Mouse (Mus musculus) neural tube, embryonic 11.5 days (tissue): Measurements from ENCODE around the gene Ttc28. TPM values are rescaled to one million over a fixed set of nuclear protein-coding genes. Genes with fewer than 3 reads are reported as not detected.
A peak's percentile ranks its signal among the peaks of the same experiment; 100 is the strongest.
"Not testable (repeated sequence)": the region's sequence is repeated elsewhere in the genome, so short reads cannot be mapped to it uniquely, and the experiment has no call there.

Source experiments
- ATAC-seq: fragments of 200-750 bp; cut with Nextera tagmentation; 2 replicates; pipeline ENCODE4 v1.8.0; 2017; ENCODE audit warnings: moderate number of reproducible peaks, mild to moderate bottlenecking, moderate TSS enrichment, moderate library complexity; ENCODE audit not compliant: insufficient read depth, low FRiP score, low TSS enrichment
- DNase-seq: peaks from one replicate; pipeline ENCODE4 v3.0.0-alpha.2; 2015; ENCODE audit warnings: low spot score
- H3K27ac ChIP-seq: fragments of 300-500 bp; sonication (generic); 2 replicates; pipeline ENCODE4 v1.5.1; 2014; ENCODE audit warnings: low read depth, mild to moderate bottlenecking, low read length
- H3K27me3 ChIP-seq: fragments of 300-500 bp; sonication (generic); 2 replicates; pipeline ENCODE4 v1.6.1; 2014; ENCODE audit warnings: mild to moderate bottlenecking, low read length, mixed read lengths; ENCODE audit not compliant: control insufficient read depth, insufficient read depth
- H3K36me3 ChIP-seq: fragments of 300-500 bp; sonication (generic); 2 replicates; pipeline ENCODE4 v1.6.1; 2014; ENCODE audit warnings: mild to moderate bottlenecking, low read length, moderate library complexity, mixed read lengths; ENCODE audit not compliant: control insufficient read depth, insufficient read depth
- H3K4me1 ChIP-seq: fragments of 300-500 bp; sonication (generic); 2 replicates; pipeline ENCODE4 v1.6.1; 2014; ENCODE audit warnings: low read length, mixed read lengths; ENCODE audit not compliant: control insufficient read depth, insufficient read depth
- H3K4me2 ChIP-seq: fragments of 300-500 bp; sonication (generic); 2 replicates; pipeline ENCODE4 v1.6.1; 2014; ENCODE audit warnings: low read depth, mild to moderate bottlenecking, moderate library complexity
- H3K4me3 ChIP-seq: fragments of 300-500 bp; sonication (generic); 2 replicates; pipeline ENCODE4 v1.5.1; 2014; ENCODE audit warnings: low read depth, low read length
- H3K9ac ChIP-seq: fragments of 300-500 bp; sonication (generic); 2 replicates; pipeline ENCODE4 v1.6.1; 2014; ENCODE audit warnings: mild to moderate bottlenecking, low read length
- H3K9me3 ChIP-seq: fragments of 300-500 bp; sonication (generic); 2 replicates; pipeline ENCODE4 v1.6.1; 2016; ENCODE audit warnings: low read length; ENCODE audit not compliant: control insufficient read depth
- WGBS: fragments of 180-500 bp; shearing (Covaris S2); extraction: QIAGEN DNeasy Blood & Tissue Kit; methylation state at CpG from one replicate; pipeline ENCODE4 v1.1.7; 2014; 5-methylcytosine and 5-hydroxymethylcytosine counted together
- polyA plus RNA-seq: library from polyadenylated mRNA; unstranded; fragments of >200 nt; fragmentation: Nextera tagmentation; extraction: Ambion mirVana; gene quantifications from 2 replicates; pipeline ENCODE4 v1.2.1, GENCODE M21; 2014

Ttc28 gene
- polyA plus RNA-seq, result 16.1 and 17.7 TPM in 2 replicates

DNA sequence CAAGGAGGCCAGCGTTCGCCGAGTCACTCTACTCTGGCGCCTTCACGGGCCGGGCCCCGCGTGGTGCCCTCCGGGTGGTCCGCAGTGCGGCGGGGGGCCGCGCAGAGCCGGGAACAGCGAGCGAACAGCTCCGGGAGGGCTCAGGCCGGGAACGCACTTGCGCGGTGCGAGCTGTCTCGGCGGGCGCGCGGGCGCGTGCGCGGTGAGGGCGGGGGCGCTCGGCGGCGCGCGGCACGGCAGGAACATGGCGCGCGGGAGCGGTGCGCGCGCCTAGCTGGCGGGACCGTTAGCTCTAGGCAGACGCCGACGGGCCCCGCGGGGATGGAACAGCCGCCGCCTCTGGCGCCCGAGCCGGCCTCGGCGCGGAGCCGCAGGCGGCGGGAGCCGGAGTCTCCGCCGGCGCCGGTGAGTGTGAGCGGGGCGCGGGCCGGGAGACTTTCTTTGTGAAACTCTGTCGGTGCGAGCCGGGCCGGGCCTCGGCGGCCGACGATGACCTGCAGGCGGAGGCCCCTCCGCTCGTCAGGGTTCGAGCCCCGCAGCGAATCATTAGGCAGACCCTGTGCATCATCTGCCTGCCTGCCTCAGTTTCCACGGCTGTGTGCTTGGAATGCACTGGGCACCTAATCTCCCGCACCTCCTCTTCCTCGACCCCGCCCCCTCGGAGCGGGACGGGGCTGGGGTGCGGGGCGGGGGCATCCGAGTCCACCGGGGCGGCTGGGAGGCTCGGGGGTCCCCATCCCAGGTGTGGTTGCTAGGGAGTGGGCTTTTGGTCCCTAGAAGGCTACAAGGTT, at the start of gene Ttc28:
Ttc28 (plus strand) TSS at position 220 of the 791 bp plus-strand sequence.
- H3K9ac ChIP-seq, result peak within 1 kb of the TSS; percentile 94
- peak within 1 kb of the TSS; percentile 81 for H3K4me3 ChIP-seq
- DNase-seq (peak; percentile 91), ATAC-seq (peak; percentile 92)
- peak within 1 kb of the TSS; percentile 66 for H3K4me2 ChIP-seq
- H3K27me3 ChIP-seq, result no peaks in the 10 kb centered on the region
- WGBS, result 0% methylated on average over 97 of the region's 101 CpGs
- peak within 1 kb of the TSS; percentile 58 for H3K27ac ChIP-seq
- no peaks in the 10 kb centered on the region for H3K36me3 ChIP-seq
- no peaks in the 10 kb centered on the region for H3K9me3 ChIP-seq
- H3K4me1 ChIP-seq, result peaks cover 4% of the 10 kb centered on the region; the same call in 1 of the 2 replicates

DNA sequence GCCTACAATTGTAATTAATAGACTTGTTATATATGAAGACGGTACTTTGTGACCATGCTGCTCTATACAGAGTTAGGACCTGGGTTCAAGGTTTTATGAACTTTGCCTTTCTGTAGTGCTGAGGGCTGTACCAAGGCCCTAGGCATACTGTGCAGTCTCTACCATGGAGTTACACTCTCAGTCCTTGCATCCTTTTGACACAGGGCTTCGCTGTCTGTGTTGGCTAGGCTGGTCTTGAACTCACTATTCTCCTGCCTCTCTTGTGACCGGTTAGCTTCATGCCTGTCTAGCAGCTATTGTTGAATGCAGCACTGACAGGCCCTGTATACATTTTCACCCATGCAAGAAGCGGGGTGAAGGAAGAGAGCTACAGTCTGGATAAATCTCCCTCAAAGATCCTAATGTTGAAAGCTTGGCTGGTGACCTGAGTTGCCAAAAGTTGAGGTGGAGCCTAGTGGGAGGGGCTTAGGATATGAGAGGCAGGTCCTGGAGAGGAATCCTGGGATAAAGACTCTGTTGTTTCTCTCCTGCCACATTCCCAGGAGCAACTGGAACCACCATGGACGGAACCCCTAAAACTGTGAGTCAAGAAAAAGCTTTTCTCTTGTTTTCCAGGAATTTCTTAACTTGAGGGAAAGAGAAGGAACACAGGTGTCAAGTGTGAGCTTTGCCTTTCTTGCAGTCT, 48.4 kb upstream of the Ttc28 start:
- Histone ChIP-seq H3K4me1 (no peaks in the 10 kb centered on the region), H3K9me3 (no peaks in the 10 kb centered on the region), H3K36me3 (no peaks in the 10 kb centered on the region), H3K4me2 (no peak overlapping the region), H3K9ac (no peak overlapping the region), H3K27me3 (no peaks in the 10 kb centered on the region), H3K4me3 (no peak overlapping the region), H3K27ac (no peak overlapping the region)
- DNase-seq (no peak), ATAC-seq (no peak)
- WGBS, result 91% methylated on average over 5 of the region's 5 CpGs

DNA sequence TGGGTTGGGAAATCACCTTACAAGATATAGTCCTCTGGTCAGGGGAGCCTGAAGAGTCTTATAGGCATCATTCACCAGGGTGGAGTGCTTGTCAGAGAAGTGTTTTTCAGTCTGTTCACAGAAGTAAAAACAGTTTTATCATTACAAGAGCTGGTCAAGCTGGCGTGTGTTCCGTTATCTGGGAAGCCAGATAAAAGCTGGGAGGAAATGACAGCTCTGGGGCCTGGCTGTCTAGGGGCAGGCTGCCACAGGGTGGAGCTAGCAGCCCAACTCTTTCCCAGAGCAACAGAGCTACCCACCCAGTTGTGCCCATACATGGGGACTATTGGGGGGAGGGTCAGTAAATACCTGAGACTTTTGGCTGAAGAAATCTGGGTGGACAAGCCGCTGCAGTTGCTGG, 43.6 kb upstream of the Ttc28 start:
- Histone ChIP-seq H3K4me3 (no peak overlapping the region), H3K27me3 (no peaks in the 10 kb centered on the region), H3K4me1 (0 out of 2 replicates have a peak, but pooled peaks cover 2% of the 10 kb centered on the region), H3K9me3 (no peaks in the 10 kb centered on the region), H3K36me3 (no peaks in the 10 kb centered on the region), H3K4me2 (no peak overlapping the region), H3K27ac (no peak overlapping the region), H3K9ac (no peak overlapping the region)
- DNase-seq (peak; percentile 49), ATAC-seq (no peak)
- WGBS, result 34% methylated on average over 3 of the region's 3 CpGs

DNA sequence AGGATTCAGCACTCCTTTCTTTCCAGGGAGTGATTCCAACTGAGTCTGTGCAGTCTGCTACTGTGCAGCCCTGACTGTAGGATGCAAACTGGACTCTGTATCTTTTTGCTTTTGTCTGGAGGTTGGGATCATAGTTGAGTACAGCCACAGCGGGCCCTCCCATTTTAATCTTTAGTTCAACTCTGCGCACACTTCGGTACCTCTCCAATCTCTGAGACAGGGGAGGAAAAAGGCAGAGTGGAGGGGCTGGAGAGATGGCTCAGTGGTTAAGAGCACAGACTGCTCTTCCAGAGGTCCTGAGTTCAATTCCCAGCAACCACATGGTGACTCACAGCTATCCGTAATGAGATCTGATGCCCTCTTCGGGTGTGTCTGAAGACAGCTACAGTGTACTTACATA, 41.6 kb upstream of the Ttc28 start:
- not testable (repeated sequence) for H3K36me3 ChIP-seq, H3K4me3 ChIP-seq, H3K4me2 ChIP-seq, ATAC-seq, H3K27me3 ChIP-seq, H3K27ac ChIP-seq, H3K9me3 ChIP-seq, H3K9ac ChIP-seq, DNase-seq, H3K4me1 ChIP-seq
- WGBS, result 84% methylated on average over 5 of the region's 5 CpGs

DNA sequence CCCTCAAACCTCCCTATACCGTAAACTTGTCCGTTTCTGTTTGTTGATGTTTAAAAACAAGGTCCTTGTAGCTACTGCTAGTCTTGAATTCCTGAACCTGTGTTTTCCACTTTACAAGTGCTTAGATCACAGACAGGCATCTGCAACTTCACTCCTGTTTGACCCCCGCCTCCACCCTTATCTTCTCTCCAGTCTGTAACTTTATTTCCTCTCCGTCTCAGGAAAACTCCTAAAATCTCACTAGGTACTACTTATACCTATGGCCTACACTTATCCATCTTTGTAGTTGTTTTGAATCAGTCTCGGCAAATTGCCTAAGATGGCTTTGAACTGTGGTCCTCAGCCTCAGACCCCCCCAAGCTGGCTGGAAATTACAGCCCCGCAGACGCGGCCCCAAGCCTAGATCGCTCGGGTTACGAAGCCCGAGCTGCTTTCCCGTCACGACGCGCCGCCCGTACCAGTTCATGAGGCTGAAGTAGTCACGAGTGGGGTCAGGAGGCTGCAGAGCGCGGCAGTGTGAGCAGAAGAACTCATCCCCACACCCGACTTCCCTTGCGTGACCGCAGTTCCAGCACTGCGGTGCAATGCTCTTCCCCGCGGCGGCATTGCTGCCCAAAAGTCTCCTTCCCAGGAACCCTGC, 40.4 kb upstream of the Ttc28 start:
- DNase-seq (no peak), ATAC-seq (no peak; the same call in 1 of the 2 replicates)
- peak overlapping the region; percentile 73 for H3K4me3 ChIP-seq
- H3K9me3 ChIP-seq, result no peaks in the 10 kb centered on the region
- 0 out of 2 replicates have a peak, but pooled peaks cover 2% of the 10 kb centered on the region for H3K4me1 ChIP-seq
- peak overlapping the region; percentile 60; the same call in 1 of the 2 replicates for H3K27ac ChIP-seq
- H3K36me3 ChIP-seq, result no peaks in the 10 kb centered on the region
- H3K4me2 ChIP-seq, result peak overlapping the region; percentile 87
- H3K27me3 ChIP-seq, result no peaks in the 10 kb centered on the region
- H3K9ac ChIP-seq, result peak overlapping the region; percentile 79
- WGBS, result 5% methylated on average over 28 of the region's 28 CpGs

DNA sequence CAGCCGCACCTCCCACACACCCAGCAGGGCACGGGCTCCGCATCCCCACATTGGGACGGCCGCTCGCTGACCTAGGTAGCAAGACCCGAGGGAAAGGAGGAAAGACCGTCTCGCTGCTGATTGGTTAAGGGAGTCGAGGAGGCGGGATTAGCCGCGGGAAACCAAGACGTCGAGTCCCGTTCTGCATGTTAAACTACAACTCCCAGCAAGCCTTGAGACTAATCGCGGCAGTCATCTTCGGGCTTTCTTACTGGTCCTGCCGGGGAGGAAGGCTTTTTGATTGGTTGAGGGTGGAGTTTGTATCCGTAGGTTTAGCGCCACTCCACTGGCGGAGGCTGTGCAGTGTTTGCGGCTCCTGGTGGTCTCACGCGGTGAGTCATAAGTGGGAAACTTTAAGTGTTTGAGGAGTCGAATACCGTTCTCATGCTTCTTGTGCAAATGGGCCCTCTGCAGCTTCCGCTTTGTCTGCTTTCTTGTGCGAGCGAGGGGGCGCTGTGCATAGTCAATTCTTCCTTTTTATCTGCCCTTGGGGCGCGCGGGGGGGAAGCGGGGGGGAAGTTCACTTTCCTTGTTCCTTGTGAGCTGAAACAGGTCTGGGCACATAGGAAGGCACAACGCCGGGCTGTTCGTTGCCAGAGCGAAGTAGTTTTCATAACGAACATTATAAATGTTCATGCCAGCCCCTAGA, 39.8 kb upstream of the Ttc28 start, which contains the start of the genes Hscb and Chek2:
Hscb (minus strand) TSS at position 100 of the 688 bp plus-strand sequence.
Chek2 (plus strand) TSS at position 302 of the 688 bp plus-strand sequence.
- Histone ChIP-seq H3K27ac (peak within 1 kb of the TSS; percentile 60; the same call in 1 of the 2 replicates), H3K9ac (peak within 1 kb of the TSS; percentile 79), H3K4me3 (peak within 1 kb of the TSS; percentile 73), H3K27me3 (no peaks in the 10 kb centered on the region), H3K4me1 (0 out of 2 replicates have a peak, but pooled peaks cover 2% of the 10 kb centered on the region), H3K4me2 (peak within 1 kb of the TSS; percentile 87), H3K9me3 (no peaks in the 10 kb centered on the region), H3K36me3 (no peaks in the 10 kb centered on the region)
- DNase-seq, result peak; percentile 96
- WGBS, result under 1% methylated on average over 41 of the region's 41 CpGs
- peak; percentile 99 for ATAC-seq

DNA sequence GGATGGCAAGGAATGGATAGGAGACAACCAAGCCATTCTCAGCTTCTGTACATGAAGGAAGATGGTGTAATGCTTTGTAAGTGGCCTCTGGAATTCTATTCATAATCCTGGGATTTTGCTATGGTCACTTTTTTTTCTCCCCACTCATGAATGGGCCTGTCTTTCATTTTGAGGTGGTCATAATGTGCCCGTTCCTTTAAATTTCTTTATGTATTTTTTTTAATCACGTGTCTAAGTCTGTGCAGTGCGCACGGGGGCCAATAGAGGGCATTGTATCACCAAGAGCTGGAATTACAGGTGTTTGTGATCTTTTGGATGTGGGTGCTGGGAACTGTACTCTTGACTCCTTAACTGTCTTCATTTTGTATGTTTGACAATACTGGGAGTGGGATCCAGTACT, 39.1 kb upstream of the Ttc28 start:
- peak overlapping the region; percentile 57 for H3K9ac ChIP-seq
- H3K9me3 ChIP-seq, result no peaks in the 10 kb centered on the region
- peak overlapping the region; percentile 73 for H3K4me3 ChIP-seq
- peaks cover under 1% of the 10 kb centered on the region; the same call in 1 of the 2 replicates for H3K36me3 ChIP-seq
- no peaks in the 10 kb centered on the region for H3K27me3 ChIP-seq
- 11% methylated on average over 4 of the region's 4 CpGs for WGBS
- H3K27ac ChIP-seq, result 0 out of 2 replicates have a peak overlapping the region, but pooled peaks have one; percentile 35
- 0 out of 2 replicates have a peak, but pooled peaks cover 2% of the 10 kb centered on the region for H3K4me1 ChIP-seq
- peak; percentile 43 for DNase-seq
- H3K4me2 ChIP-seq, result peak overlapping the region; percentile 78
- no peak for ATAC-seq
